In genomic region chr11:69390400-69391034, GRCm38 (mm10) we compare ENCODE assay signal across 8 mouse cellular contexts. TPM values are rescaled to one million over a fixed set of nuclear protein-coding genes. Genes with fewer than 3 reads are reported as not detected.
DNase-seq lines count a peak whose midpoint lies in the region; ATAC-seq and TF ChIP-seq lines count a peak whose summit lies in the region.

No protein-coding gene starts in this region.

- no peak overlapping the region for H3K4me3 ChIP-seq in forebrain, embryonic 11.5 days (ENCODE audit: low read depth, low read length)
- no peak overlapping the region for H3K4me3 ChIP-seq in intestine, embryonic 15.5 days (replicated peaks)
- H3K4me3 ChIP-seq in liver, adult 2 months (ENCODE audit: insufficient read depth, low read depth, low read length) = no peak overlapping the region
- no peak overlapping the region for H3K4me3 ChIP-seq in neural tube, embryonic 14.5 days (ENCODE audit: low read depth, low read length)

- WGBS in forebrain, embryonic 11.5 days = 53% methylated on average over 10 of the region's 10 CpGs
- WGBS in intestine, embryonic 15.5 days = 50% methylated on average over 10 of the region's 10 CpGs
- 52% methylated on average over 10 of the region's 10 CpGs for WGBS in liver, adult 2 months
- 52% methylated on average over 10 of the region's 10 CpGs for WGBS in neural tube, embryonic 14.5 days

- no peaks in the 10 kb centered on the region; the same call in 1 of the 2 replicates for H3K79me2 ChIP-seq in liver, adult 2 months (ENCODE audit: control insufficient read depth, insufficient read depth, low read length)

- H3K36me3 ChIP-seq in forebrain, embryonic 11.5 days (ENCODE audit: control insufficient read depth, insufficient read depth, low read length) = no peaks in the 10 kb centered on the region
- no peaks in the 10 kb centered on the region for H3K36me3 ChIP-seq in intestine, embryonic 15.5 days
- no peaks in the 10 kb centered on the region for H3K36me3 ChIP-seq in liver, adult 2 months (ENCODE audit: control insufficient read depth, insufficient read depth, low read length)
- H3K36me3 ChIP-seq in neural tube, embryonic 14.5 days (ENCODE audit: control insufficient read depth, insufficient read depth, low read length) = no peaks in the 10 kb centered on the region

- H3K27ac ChIP-seq in forebrain, embryonic 11.5 days (ENCODE audit: low read depth, low read length) = no peak overlapping the region
- no peak overlapping the region for H3K27ac ChIP-seq in intestine, embryonic 15.5 days
- no peak overlapping the region for H3K27ac ChIP-seq in liver, adult 2 months (replicated peaks; ENCODE audit: insufficient read depth, low read depth, low read length)
- H3K27ac ChIP-seq in neural tube, embryonic 14.5 days (ENCODE audit: low read depth, low read length) = no peak overlapping the region

- peak; percentile 78 to 79 for DNase-seq in right cerebral cortex, adult 2 months (ENCODE audit: low spot score in 2 of 2)
- DNase-seq in right cerebral cortex, postnatal 25 days = no peak
- DNase-seq in c-Kit-negative CD71-positive TER-119-positive erythroid progenitor cells, embryonic 14.5 days (ENCODE audit: low read depth, low spot score) = peak; percentile 66
- DNase-seq in forebrain, embryonic 11.5 days (ENCODE audit: low spot score) = peak; percentile 72
- DNase-seq in liver, adult 2 months (ENCODE audit: extremely low read depth, low read depth, low spot score) = peak; percentile 56
- no peak for DNase-seq in urinary bladder, postnatal 10 days (ENCODE audit: low spot score)

- peak; percentile 50 for TF ChIP-seq CTCF in liver, adult 2 months (IDR thresholded peaks at IDR 0.05; ENCODE audit: low read depth, low read length)

- peaks cover 3% of the 10 kb centered on the region for H3K4me1 ChIP-seq in forebrain, embryonic 11.5 days (replicated peaks; ENCODE audit: control insufficient read depth, insufficient read depth, low read length)
- peaks cover 3% of the 10 kb centered on the region; the same call in 1 of the 2 replicates for H3K4me1 ChIP-seq in intestine, embryonic 15.5 days (replicated peaks)
- peaks cover 5% of the 10 kb centered on the region for H3K4me1 ChIP-seq in liver, adult 2 months (ENCODE audit: control insufficient read depth, insufficient read depth, low read length)
- peaks cover 5% of the 10 kb centered on the region; the same call in 1 of the 2 replicates for H3K4me1 ChIP-seq in neural tube, embryonic 14.5 days (ENCODE audit: control insufficient read depth, insufficient read depth, low read length)

- no peak for ATAC-seq in forebrain, embryonic 11.5 days (replicated peaks; ENCODE audit: low FRiP score)
- ATAC-seq in intestine, embryonic 15.5 days = 0 out of 2 replicates have a peak, but pooled peaks have one; percentile 18
- ATAC-seq in neural tube, embryonic 14.5 days (ENCODE audit: low read depth) = peak; percentile 50; the same call in 1 of the 2 replicates

- no peak overlapping the region for H3K9ac ChIP-seq in forebrain, embryonic 11.5 days (ENCODE audit: low read length)
- no peak overlapping the region for H3K9ac ChIP-seq in intestine, embryonic 15.5 days
- H3K9ac ChIP-seq in liver, adult 2 months (ENCODE audit: low read depth, low read length) = no peak overlapping the region
- no peak overlapping the region for H3K9ac ChIP-seq in neural tube, embryonic 14.5 days (replicated peaks; ENCODE audit: low read depth, low read length)

- no peak overlapping the region for H3K4me2 ChIP-seq in forebrain, embryonic 11.5 days (ENCODE audit: low read depth, low read length, severe bottlenecking)
- H3K4me2 ChIP-seq in intestine, embryonic 15.5 days (replicated peaks) = no peak overlapping the region
- no peak overlapping the region for H3K4me2 ChIP-seq in neural tube, embryonic 14.5 days (ENCODE audit: low read depth, low read length)

- H3K27me3 ChIP-seq in forebrain, embryonic 11.5 days (ENCODE audit: control insufficient read depth, insufficient read depth, low read length) = no peaks in the 10 kb centered on the region
- no peaks in the 10 kb centered on the region for H3K27me3 ChIP-seq in intestine, embryonic 15.5 days (replicated peaks)
- no peaks in the 10 kb centered on the region for H3K27me3 ChIP-seq in liver, adult 2 months (ENCODE audit: control insufficient read depth, insufficient read depth, low read length)
- H3K27me3 ChIP-seq in neural tube, embryonic 14.5 days (ENCODE audit: control insufficient read depth, insufficient read depth, low read length) = no peaks in the 10 kb centered on the region

- TF ChIP-seq POLR2A in liver, adult 2 months (IDR thresholded peaks at IDR 0.05; ENCODE audit: extremely low read depth, insufficient read depth, low read length) = no peak

- H3K9me3 ChIP-seq in forebrain, embryonic 11.5 days (ENCODE audit: control insufficient read depth, low read length) = no peaks in the 10 kb centered on the region
- no peaks in the 10 kb centered on the region for H3K9me3 ChIP-seq in intestine, embryonic 15.5 days
- no peaks in the 10 kb centered on the region for H3K9me3 ChIP-seq in neural tube, embryonic 14.5 days (ENCODE audit: control insufficient read depth, low read length)

RNA-seq across cellular contexts. Expression of gene Naa38, which starts 4.8 kb away (rescaled TPM):
- polyA plus RNA-seq in forebrain, embryonic 11.5 days (2014; fragmentation: Nextera tagmentation; extraction: Ambion mirVana) = 105 and 109 TPM in 2 replicates
- 154 and 182 TPM in 2 replicates for polyA plus RNA-seq in intestine, embryonic 15.5 days (2015; fragmentation: Nextera tagmentation; extraction: Ambion mirVana)
- 86.6 and 91.5 TPM in 2 replicates for total RNA-seq in liver, adult 2 months (2014; rRNA removed)
- 133 and 150 TPM in 2 replicates for polyA plus RNA-seq in liver, adult 2 months (2012; rRNA removed)
- polyA plus RNA-seq in neural tube, embryonic 14.5 days (2014; fragmentation: Nextera tagmentation; extraction: Ambion mirVana) = 112 and 132 TPM in 2 replicates

RNA-seq across cellular contexts. Expression of gene Cyb5d1, which starts 4.9 kb away (rescaled TPM):
- 43.7 and 44.4 TPM in 2 replicates for polyA plus RNA-seq in forebrain, embryonic 11.5 days (2014; fragmentation: Nextera tagmentation; extraction: Ambion mirVana)
- polyA plus RNA-seq in intestine, embryonic 15.5 days (2015; fragmentation: Nextera tagmentation; extraction: Ambion mirVana) = 22.7 and 24.8 TPM in 2 replicates
- total RNA-seq in liver, adult 2 months (2014; rRNA removed) = 33.9 and 40.7 TPM in 2 replicates
- polyA plus RNA-seq in liver, adult 2 months (2012; rRNA removed) = 21.1 and 22.1 TPM in 2 replicates
- polyA plus RNA-seq in neural tube, embryonic 14.5 days (2014; fragmentation: Nextera tagmentation; extraction: Ambion mirVana) = 21.3 and 29.9 TPM in 2 replicates

RNA-seq across cellular contexts. Expression of gene Tmem88, which starts 7.5 kb away (rescaled TPM):
- polyA plus RNA-seq in forebrain, embryonic 11.5 days (2014; fragmentation: Nextera tagmentation; extraction: Ambion mirVana) = 15.6 and 18.5 TPM in 2 replicates
- 30.7 and 32.1 TPM in 2 replicates for polyA plus RNA-seq in intestine, embryonic 15.5 days (2015; fragmentation: Nextera tagmentation; extraction: Ambion mirVana)
- 1.3 and 1.7 TPM in 2 replicates for total RNA-seq in liver, adult 2 months (2014; rRNA removed)
- 6.7 and 8.5 TPM in 2 replicates for polyA plus RNA-seq in liver, adult 2 months (2012; rRNA removed)
- polyA plus RNA-seq in neural tube, embryonic 14.5 days (2014; fragmentation: Nextera tagmentation; extraction: Ambion mirVana) = 2.3 and 5.3 TPM in 2 replicates

RNA-seq across cellular contexts. Expression of gene Chd3, which starts 21.3 kb away (rescaled TPM):
- polyA plus RNA-seq in forebrain, embryonic 11.5 days (2014; fragmentation: Nextera tagmentation; extraction: Ambion mirVana) = 53.0 and 61.4 TPM in 2 replicates
- polyA plus RNA-seq in intestine, embryonic 15.5 days (2015; fragmentation: Nextera tagmentation; extraction: Ambion mirVana) = 39.9 and 44.1 TPM in 2 replicates
- total RNA-seq in liver, adult 2 months (2014; rRNA removed) = 45.2 and 57.5 TPM in 2 replicates
- 55.2 and 80.2 TPM in 2 replicates for polyA plus RNA-seq in liver, adult 2 months (2012; rRNA removed)
- polyA plus RNA-seq in neural tube, embryonic 14.5 days (2014; fragmentation: Nextera tagmentation; extraction: Ambion mirVana) = 86.0 and 89.6 TPM in 2 replicates

RNA-seq across cellular contexts. Expression of gene Kdm6b, which starts 23.0 kb away (rescaled TPM):
- polyA plus RNA-seq in forebrain, embryonic 11.5 days (2014; fragmentation: Nextera tagmentation; extraction: Ambion mirVana) = 40.9 and 41.0 TPM in 2 replicates
- 23.7 and 24.3 TPM in 2 replicates for polyA plus RNA-seq in intestine, embryonic 15.5 days (2015; fragmentation: Nextera tagmentation; extraction: Ambion mirVana)
- total RNA-seq in liver, adult 2 months (2014; rRNA removed) = 1.6 and 2.3 TPM in 2 replicates
- polyA plus RNA-seq in liver, adult 2 months (2012; rRNA removed) = 4.2 and 4.6 TPM in 2 replicates
- 36.1 and 37.5 TPM in 2 replicates for polyA plus RNA-seq in neural tube, embryonic 14.5 days (2014; fragmentation: Nextera tagmentation; extraction: Ambion mirVana)

Comparison
In these comparisons a context has a peak if more than half of its experiments do, and no peak if none do; other contexts are left out.
1. DNase-seq: peak in right cerebral cortex, adult 2 months (2 of 2), c-Kit-negative CD71-positive TER-119-positive erythroid progenitor cells, embryonic 14.5 days (single experiment), forebrain, embryonic 11.5 days (single experiment) and liver, adult 2 months (single experiment); none in right cerebral cortex, postnatal 25 days (single experiment) and urinary bladder, postnatal 10 days (single experiment).